32 mouse cellular contexts compared by ENCODE assay signal in the genomic region with DNA sequence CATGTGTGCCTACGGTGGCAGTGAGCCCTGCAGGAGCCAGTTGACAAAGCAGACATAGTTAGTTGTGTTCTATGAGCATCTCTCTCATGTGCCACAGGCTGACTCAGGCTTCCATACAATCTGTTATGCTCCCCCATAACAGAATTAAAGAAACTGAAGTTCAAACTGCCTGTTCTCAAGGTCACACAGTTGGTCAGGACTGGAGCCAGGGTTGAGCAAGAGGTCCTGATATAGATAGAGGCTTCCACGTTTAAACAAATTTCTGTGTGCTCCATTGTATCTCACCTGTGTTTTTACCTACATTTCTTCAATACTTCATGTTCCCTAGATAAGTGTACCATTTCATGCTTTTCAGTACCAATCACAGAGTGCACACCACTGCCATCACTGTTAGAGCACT.
"Had no signal": no experiment of that assay in that cellular context is flagged by ENCODE, and none has a peak within 500 bp of the region (broad histone marks: within the 10 kb centered on the region; RNA-seq: fewer than 3 reads in every experiment).

No protein-coding gene starts in this region.

- DNase-seq: left cerebral cortex, postnatal 4 days; liver; liver, embryonic 13.5 days; liver, postnatal 0 days; lung, adult 18-20 months; lung, adult 2 months; lung, embryonic 14.5 days; lung, postnatal 10 days; lung, postnatal 14 days; lung, postnatal 36 days; lung, postnatal 4 days; midbrain, embryonic 14.5 days had no signal

- H3K4me1 ChIP-seq: limb, embryonic 12.5 days; limb, embryonic 13.5 days; limb, embryonic 15.5 days; lung, embryonic 15.5 days; megakaryocyte, embryonic 14.5 days; midbrain, embryonic 10.5 days; midbrain, embryonic 12.5 days; midbrain, embryonic 13.5 days; midbrain, embryonic 15.5 days; neural tube, embryonic 12.5 days; neural tube, embryonic 13.5 days had no signal

- H3K9me3 ChIP-seq: limb, embryonic 10.5 days; limb, embryonic 12.5 days; limb, embryonic 13.5 days; limb, embryonic 15.5 days; liver, embryonic 13.5 days; liver, embryonic 15.5 days; lung, embryonic 15.5 days; megakaryocyte, embryonic 14.5 days; midbrain, embryonic 10.5 days; midbrain, embryonic 12.5 days; midbrain, embryonic 13.5 days; midbrain, embryonic 15.5 days; neural tube, embryonic 12.5 days; neural tube, embryonic 13.5 days had no signal

- H3K27ac ChIP-seq: left cerebral cortex, adult 2 months; limb, embryonic 10.5 days; limb, embryonic 12.5 days; limb, embryonic 13.5 days; limb, embryonic 15.5 days; liver, embryonic 13.5 days; liver, embryonic 14.5 days; liver, embryonic 15.5 days; lung, embryonic 15.5 days; macrophage; midbrain, embryonic 10.5 days; midbrain, embryonic 12.5 days; midbrain, embryonic 13.5 days; midbrain, embryonic 15.5 days; neural tube, embryonic 12.5 days; neural tube, embryonic 13.5 days had no signal

- H3K4me2 ChIP-seq: limb, embryonic 12.5 days; limb, embryonic 13.5 days; limb, embryonic 15.5 days; liver, embryonic 13.5 days; liver, embryonic 15.5 days; lung, embryonic 14.5 days; lung, embryonic 15.5 days; midbrain, embryonic 11.5 days; midbrain, embryonic 12.5 days; midbrain, embryonic 13.5 days; midbrain, embryonic 15.5 days; neural tube, embryonic 12.5 days; neural tube, embryonic 13.5 days had no signal

- H3K9ac ChIP-seq: limb, embryonic 12.5 days; limb, embryonic 13.5 days; limb, embryonic 15.5 days; liver, embryonic 13.5 days; liver, embryonic 14.5 days; liver, embryonic 15.5 days; liver, postnatal 0 days; lung, embryonic 14.5 days; lung, embryonic 15.5 days; midbrain, embryonic 12.5 days; midbrain, embryonic 13.5 days; midbrain, embryonic 15.5 days; neural tube, embryonic 12.5 days; neural tube, embryonic 13.5 days had no signal

- H3K4me3 ChIP-seq: left cerebral cortex, adult 2 months; limb, embryonic 10.5 days; limb, embryonic 12.5 days; limb, embryonic 13.5 days; limb, embryonic 15.5 days; liver, embryonic 13.5 days; liver, embryonic 15.5 days; lung, embryonic 15.5 days; megakaryocyte, embryonic 14.5 days; midbrain, embryonic 10.5 days; midbrain, embryonic 12.5 days; midbrain, embryonic 13.5 days; midbrain, embryonic 15.5 days; myocyte; neural tube, embryonic 12.5 days; neural tube, embryonic 13.5 days had no signal

- H3K36me3 ChIP-seq: limb, embryonic 10.5 days; limb, embryonic 12.5 days; limb, embryonic 13.5 days; limb, embryonic 15.5 days; liver, embryonic 13.5 days; liver, embryonic 15.5 days; lung, embryonic 15.5 days; midbrain, embryonic 10.5 days; midbrain, embryonic 12.5 days; midbrain, embryonic 13.5 days; midbrain, embryonic 15.5 days; neural tube, embryonic 12.5 days; neural tube, embryonic 13.5 days had no signal

- ATAC-seq: liver, postnatal 0 days; lung, postnatal 0 days; midbrain, embryonic 13.5 days; midbrain, embryonic 15.5 days; midbrain, embryonic 16.5 days had no signal

- H3K27me3 ChIP-seq: limb, embryonic 12.5 days; limb, embryonic 13.5 days; limb, embryonic 15.5 days; liver, embryonic 13.5 days; liver, embryonic 15.5 days; lung, embryonic 15.5 days; megakaryocyte, embryonic 14.5 days; midbrain, embryonic 12.5 days; midbrain, embryonic 13.5 days; midbrain, embryonic 15.5 days; neural tube, embryonic 12.5 days; neural tube, embryonic 13.5 days had no signal
